Mouse (Mus musculus) activated CD4-positive, CD25-positive, alpha-beta regulatory T cell, adult 4 months (primary cell): Measurements from ENCODE around the gene Ptpn20. TPM values are rescaled to one million over a fixed set of nuclear protein-coding genes. Genes with fewer than 3 reads are reported as not detected.

ENCODE experiments used
- ATAC-seq: one replicate; pipeline ENCODE4 v1.8.0; 2017
- polyA plus RNA-seq, 2 experiments: library from polyadenylated mRNA; unstranded; fragments of 100-300 nt; shearing (Covaris generic); gene quantifications; one replicate each; pipeline ENCODE4 v1.2.1; 2017

Ptpn20 gene
- polyA plus RNA-seq, 2 experiments from 2014 or later = not detected

GRCm38 (mm10) chr14:33678740-33679139 is 89.7 kb downstream of the Ptpn20 start:
- no peak for ATAC-seq

GRCm38 (mm10) chr14:33680621-33681020 is 91.6 kb downstream of the Ptpn20 start:
- no peak for ATAC-seq

GRCm38 (mm10) chr14:33682768-33683167 is 93.8 kb downstream of the Ptpn20 start:
- no peak for ATAC-seq

GRCm38 (mm10) chr14:33683701-33684100 is 94.7 kb downstream of the Ptpn20 start:
- ATAC-seq = no peak

GRCm38 (mm10) chr14:33687444-33688028 is 98.5 kb downstream of the Ptpn20 start:
- ATAC-seq = no peak

GRCm38 (mm10) chr14:33689044-33689443 is 100.0 kb downstream of the Ptpn20 start:
- no peak for ATAC-seq

Other genes starting within 250 kb of the Ptpn20 start
- gene Mapk8, start 142.0 kb upstream of the Ptpn20 start, polyA plus RNA-seq = 10 to 100 TPM in 1 of 2 experiments, 1 to 10 TPM in 1; 9.8 to 12.4 TPM
- gene Frmpd2, start 117.5 kb upstream of the Ptpn20 start, polyA plus RNA-seq = not detected